Mouse (Mus musculus) layer of hippocampus, adult 6 months (tissue): ENCODE results near the gene Gja10. TPM values are rescaled to one million over a fixed set of nuclear protein-coding genes. Genes with fewer than 3 reads are reported as not detected.

Experiments used
- long read RNA-seq, 2 experiments: library from polyadenylated mRNA; unstranded; transcript quantifications; one replicate each; pipeline ENCODE4 v2.0.0; 2019 to 2020
- polyA plus RNA-seq: library from polyadenylated mRNA; unstranded; fragments of <200 nt; fragmentation: Nextera tagmentation; gene quantifications from 2 replicates; pipeline ENCODE4 v1.2.3, GENCODE M21; 2021

Gene Gja10
- polyA plus RNA-seq: not detected in 2 replicates
- long read RNA-seq, experiment 1: 0 reads
- long read RNA-seq, experiment 2: 0 reads

DNA sequence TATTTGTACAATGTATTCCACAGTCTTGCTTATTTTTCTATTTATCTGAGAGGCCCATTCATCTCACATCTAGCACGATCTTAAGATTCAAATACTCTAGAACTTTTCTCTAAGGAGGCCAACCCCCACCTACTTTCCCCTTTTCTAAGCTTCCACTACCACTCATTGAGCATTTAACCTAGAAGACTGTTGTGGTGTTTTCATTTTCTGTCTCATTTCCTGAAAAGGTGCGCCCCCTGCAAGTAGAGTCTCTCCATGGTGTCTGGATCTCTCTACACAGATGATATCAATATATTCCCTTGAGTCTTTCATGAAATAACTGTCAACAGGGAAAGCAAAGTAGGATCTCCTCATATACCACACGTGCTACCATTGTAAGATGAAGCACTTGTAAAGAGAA is at the start of gene Gja10:
Gene Gja10, minus strand, starts transcription at position 101 of the 400 bp plus-strand sequence.

GRCm38 (mm10) chr4:32615034-32615881 is 12.7 kb upstream of the Gja10 start, which contains the start of gene Casp8ap2:
TSS of gene Casp8ap2 (plus strand) at chr4:32615451.

Other genes starting within 250 kb of the Gja10 start
- gene Casp8ap2, start 12.7 kb upstream of the Gja10 start, polyA plus RNA-seq: 15.8 and 21.0 TPM in 2 replicates
- gene Mdn1, start 54.4 kb upstream of the Gja10 start, polyA plus RNA-seq: 4.3 TPM in 2 replicates
- gene Lyrm2, start 197.5 kb upstream of the Gja10 start, polyA plus RNA-seq: 91.3 and 105 TPM in 2 replicates